Mouse (Mus musculus) MN1 (cell line): Measurements from ENCODE around the gene Ror2.

Experiments
- DNase-seq: peaks from one replicate; pipeline ENCODE4 v3.0.0-alpha.2; 2016; ENCODE audit warnings: low spot score

The Ror2 gene

DNA sequence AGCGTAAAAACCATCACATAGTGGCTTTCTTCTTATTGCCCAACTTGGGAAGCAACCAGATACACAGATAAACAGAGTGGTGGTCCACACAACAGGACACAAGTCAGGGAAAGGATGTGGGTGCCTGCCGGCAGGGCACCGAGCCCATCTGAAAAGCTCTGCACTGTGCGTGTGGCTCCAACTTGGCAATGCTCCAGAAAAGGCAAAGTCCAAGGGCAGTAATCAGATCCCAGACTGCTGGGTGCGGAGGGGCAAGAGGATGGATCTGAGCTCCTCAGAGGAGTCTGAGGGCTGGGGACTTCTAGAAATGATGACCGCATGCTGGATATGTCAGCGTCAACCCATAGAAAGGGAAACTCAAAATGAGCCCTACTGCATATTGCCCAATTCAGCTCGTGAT is 163.8 kb downstream of the Ror2 start:
- DNase-seq, result no peak

- DNase-seq, result no peak
These were observed 165.0 kb downstream of the Ror2 start for GRCm38 (mm10) chr13:53120906-53121305.

DNA sequence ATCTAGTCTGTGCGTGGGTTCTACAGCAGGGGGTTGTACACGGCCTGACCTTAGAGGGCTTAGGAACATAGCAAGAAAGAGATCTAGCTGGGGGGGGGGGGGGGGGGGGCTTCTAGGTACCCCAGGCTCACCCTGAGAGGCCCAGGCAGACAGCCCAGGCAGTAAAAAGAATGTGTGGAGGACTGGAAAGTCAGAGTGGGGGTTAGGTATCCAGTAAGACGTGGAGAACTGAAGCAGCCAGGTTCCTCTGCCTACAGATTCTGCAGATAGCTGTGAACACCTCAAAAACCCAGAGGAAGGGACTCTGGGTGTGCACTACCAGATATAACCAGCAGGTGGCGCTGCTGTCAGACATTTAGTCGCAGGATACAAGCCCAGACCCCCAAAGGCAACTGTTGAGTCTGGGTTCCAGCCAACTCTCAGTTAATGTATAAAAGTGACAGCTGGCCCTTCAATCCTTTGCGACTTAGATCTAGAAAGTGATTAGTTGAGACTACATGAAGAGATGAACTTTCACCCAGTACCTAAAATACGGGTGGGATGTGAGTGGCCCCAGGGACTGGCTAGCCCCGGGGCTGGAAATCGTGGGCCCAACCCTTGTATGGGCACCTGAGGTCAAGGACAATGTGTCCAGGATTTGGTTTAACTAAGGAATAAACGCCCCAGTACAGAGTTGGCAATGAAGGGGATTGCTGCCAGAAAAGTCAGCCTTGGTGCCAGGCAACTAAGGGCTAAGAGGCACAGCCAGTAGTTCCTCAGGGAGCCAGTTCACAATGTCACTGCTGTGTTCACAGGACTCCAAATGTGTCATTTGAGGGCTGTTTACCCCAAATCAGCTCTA is 166.1 kb downstream of the Ror2 start:
- peak; percentile 67 for DNase-seq

GRCm38 (mm10) chr13:53118398-53118797 is 167.5 kb downstream of the Ror2 start:
- no peak for DNase-seq

DNA sequence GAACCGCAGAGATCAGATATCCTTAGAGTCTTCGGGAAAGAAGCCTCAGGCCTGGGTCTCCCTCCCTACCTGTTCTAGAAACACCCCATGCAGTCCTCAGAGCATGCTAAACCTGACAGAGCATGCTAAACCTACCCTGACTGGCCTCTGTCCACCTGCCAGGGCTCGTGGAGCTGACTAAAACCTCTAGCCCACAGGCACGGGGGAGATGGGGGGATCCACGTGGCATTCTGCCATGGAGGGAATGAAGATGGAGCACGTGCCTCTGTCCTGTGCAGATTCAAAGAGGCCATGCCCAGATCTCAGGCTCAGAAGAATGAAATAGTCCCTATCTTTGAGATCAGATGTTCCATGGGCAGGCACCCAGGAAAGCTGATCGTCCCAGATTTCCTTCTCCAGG is 168.0 kb downstream of the Ror2 start:
- no peak for DNase-seq

GRCm38 (mm10) chr13:53110249-53110578 is 175.7 kb downstream of the Ror2 start:
- DNase-seq, result no peak

DNA sequence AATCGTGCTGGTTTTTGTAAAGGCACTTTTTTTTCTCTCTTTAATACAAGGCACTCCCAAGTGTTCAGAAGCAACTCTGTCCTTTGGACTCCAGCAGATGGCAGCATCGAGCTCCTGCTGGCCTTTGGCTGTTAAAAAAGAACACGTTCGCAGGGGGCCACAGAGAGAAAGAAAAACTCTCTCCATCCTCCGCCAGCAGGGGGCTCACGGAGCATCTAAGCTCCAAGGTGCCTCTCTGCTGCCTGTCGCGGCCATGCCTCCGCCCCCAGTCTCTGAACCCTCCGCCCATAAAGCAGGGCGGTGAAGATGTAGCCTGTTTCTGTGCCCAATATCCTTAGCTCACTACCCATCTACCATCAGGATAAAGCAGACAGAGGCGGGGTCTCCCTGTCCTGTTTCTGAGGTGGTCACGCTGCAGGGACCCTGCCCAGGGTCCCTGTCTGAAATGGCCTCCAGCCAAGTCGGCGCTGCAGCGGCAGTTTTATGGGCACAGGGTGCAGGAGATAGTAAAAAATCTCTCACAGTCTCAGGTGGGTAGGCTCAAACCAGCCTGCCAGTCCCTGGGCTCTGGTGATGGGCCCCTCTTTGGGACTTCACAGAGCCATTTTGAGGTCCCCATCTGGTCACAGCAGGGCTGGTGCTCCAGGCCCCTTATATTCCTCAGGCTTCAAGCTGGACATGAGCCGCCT is 176.2 kb downstream of the Ror2 start:
- DNase-seq, result peak; percentile 95

DNA sequence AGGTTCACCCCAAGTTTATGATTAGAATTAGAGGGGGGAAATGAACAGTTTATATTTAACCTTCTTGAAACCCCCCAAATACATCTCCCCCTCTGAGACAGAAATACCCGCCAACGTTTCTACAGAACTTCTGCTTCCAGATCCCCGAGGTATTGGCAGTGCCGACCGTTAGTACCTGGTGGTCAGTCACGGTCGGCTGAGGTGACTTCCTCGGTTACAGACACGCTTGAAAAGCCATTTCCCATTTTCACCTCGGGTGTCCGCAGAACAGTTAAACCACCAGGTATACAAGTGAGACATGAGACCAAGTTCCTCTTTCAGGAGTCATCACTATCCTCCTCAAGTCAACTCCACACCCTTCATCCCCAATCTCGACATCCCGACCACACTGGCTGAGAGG is 179.2 kb downstream of the Ror2 start:
- DNase-seq, result no peak

DNA sequence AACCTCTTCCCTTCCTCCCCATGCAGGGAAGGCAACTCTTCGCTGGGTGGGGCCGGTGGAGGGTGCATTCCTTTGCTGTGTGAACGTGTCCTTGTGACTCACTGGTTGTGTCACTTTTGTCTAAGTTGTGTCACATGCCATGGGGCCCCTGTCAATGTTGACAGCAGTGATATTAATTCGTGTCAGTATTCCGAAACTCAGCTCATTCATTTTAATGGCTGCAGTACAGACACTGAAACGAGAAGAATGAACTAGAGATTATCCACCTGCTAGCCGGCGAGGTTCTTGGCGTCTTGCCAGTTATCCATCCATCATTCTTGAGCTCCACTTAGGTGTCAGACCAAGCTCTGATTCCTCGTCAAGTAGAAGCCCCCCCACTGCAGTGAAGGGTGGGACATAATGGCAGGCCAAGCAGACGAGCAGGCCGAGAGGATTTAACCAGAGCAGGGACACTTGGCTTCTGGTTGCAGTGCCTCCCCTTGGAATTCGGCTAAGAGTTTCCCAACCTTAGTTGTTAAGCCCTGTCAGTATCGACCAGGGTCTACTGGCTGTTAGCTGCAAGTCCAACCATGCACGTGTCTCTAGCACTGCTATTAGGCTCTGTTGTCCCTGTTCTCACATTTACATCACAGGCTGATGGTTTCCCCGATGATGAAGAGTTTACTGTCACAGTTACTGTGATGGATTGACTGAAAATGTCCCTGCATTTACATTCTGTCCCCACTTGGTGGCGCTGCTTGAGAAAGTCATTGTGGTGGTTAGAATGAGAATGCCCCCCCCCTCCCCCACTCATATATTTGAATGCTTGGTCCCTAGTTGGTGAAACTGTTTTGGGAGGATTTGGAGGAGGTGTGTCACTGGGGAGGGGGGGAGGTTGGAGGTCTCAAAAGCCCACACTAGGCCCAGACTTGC is 185.9 kb downstream of the Ror2 start:
- no peak for DNase-seq

GRCm38 (mm10) chr13:53096615-53097014 is 189.3 kb downstream of the Ror2 start:
- DNase-seq, result peak; percentile 66

DNA sequence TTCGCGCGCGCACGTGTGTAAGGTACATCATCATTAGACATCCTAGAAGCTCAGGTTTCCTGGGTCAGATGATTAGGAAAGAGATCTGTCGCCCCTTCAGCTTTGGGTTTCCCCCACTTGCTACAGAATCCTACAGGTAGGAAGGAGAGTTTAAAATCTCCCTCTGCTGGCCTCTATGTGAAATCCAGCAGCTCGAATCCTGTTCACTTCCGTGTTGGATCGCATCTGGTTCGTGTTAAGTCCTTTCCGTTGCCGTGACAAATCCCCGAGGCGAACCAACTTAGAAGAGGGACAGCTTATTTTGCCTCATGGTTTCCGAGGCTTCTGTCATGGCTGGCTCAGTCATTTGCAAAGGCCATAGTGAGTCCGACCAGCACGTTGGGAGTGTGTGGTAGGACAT is 190.7 kb downstream of the Ror2 start:
- DNase-seq, result no peak

DNA sequence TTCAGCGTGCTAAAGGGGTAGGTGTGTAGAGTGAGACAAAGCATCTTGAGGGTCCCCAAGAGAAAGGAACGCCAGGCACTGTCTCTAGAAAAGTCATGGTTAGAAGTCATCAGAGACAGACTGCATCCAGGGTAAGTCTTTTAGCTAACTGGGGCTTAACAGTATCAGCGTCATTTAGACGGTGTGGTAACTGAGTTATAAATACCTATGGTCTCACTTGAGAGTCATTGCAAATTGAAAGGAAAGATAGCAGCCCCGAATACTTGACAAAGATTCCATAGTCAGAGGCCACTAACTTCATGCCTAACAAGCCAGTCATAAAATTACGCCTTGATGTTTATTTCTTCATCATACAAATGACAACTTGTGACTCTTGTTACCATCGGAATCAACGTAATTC is 191.3 kb downstream of the Ror2 start:
- DNase-seq, result no peak

GRCm38 (mm10) chr13:53093407-53093806 is 192.5 kb downstream of the Ror2 start:
- DNase-seq, result peak; percentile 72

- DNase-seq, result peak; percentile 75
These were observed 199.2 kb downstream of the Ror2 start for GRCm38 (mm10) chr13:53086552-53087282.

DNA sequence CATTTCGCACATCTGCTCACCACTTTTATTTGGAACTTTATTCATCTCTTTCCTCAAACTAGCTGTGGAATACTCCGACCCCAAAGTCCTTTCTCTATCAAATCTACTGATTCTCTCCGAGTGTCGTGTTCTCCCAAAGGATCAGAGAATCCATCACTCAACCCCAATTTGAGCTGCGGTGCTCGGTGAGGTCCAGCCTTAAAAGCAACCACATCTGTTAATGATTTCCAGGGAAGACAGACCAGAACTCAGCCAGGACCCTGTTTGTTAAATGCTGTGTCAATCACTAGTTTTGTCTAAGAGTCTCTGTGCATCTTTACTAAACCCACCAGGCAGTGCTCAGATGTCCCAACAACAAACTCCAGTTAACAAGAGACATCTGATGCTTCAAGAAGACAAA is 204.1 kb downstream of the Ror2 start:
- no peak for DNase-seq

- no peak for DNase-seq
These were observed 208.1 kb downstream of the Ror2 start for GRCm38 (mm10) chr13:53077732-53078345.

DNA sequence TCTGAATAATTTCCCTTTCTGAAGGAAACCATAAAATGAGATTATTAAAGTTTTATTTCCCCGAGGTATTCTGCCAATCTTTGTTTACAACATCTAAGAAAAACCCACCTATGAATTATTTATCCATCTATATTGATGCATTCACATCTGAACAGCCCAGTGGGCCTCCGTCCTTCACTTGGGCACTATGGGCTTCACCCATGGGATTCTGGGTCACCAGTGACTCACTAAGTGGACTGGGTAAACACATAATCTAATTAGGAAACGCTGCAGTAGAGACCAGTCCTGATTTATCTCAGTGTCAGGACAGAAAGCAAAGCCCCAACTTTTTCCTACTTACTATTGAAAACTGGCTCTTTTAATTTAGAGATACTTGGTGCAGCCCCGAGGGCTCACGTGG is 210.9 kb downstream of the Ror2 start:
- peak; percentile 60 for DNase-seq

- no peak for DNase-seq
These were observed 216.7 kb downstream of the Ror2 start for GRCm38 (mm10) chr13:53069076-53069690.

DNA sequence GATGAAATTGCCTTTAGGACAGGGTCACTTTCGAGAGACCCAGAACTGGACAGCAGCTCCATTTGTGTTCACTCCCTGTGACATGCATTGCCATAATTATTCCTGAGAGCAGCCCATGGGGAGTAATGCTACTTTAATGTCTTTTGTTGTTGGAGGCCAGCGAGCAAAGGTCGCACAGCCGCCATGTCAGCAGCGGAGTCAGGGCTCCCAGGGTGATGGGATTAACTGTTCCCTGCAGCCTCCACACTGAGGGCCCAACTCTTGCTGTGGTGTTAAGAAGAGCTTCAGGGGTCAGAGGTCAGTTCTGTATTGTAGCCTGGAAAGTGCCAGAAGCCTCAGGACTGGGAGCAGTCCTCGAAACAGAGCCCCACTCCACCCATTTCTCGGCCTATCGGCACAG is 217.5 kb downstream of the Ror2 start:
- no peak for DNase-seq

- no peak for DNase-seq
These were observed 218.0 kb downstream of the Ror2 start for GRCm38 (mm10) chr13:53067949-53068348.

DNA sequence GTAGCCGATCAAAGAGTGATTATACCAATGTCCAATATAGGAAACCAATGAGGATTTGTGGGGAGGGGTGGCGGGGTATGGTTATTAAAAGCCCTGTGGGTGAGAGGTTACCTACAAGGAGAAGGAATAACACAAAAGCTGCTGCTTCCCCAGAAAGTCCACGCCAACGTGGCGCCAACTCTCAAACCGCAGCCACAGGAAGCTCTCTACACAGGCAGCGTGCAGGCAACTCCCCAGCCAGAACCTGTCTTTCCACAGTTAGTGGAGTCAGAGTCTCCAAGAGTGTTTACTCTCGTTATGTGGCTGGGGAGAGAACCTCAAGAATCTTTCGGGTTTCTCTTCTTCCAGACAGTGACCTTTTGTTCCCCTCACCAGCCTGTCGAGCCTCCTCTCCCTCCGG is 220.8 kb downstream of the Ror2 start:
- no peak for DNase-seq
